Mouse (Mus musculus): ENCODE results near the gene Tmem14a. TPM values are rescaled to one million over a fixed set of nuclear protein-coding genes. Genes with fewer than 3 reads are reported as not detected.
"Not testable (repeated sequence)": the region's sequence is repeated elsewhere in the genome, so short reads cannot be mapped to it uniquely, and the experiment has no call there.

Tmem14a gene
- polyA plus RNA-seq, 1 experiment = 69.6 TPM

GRCm38 (mm10) chr1:21252566-21253302 is 34.4 kb downstream of the Tmem14a start:
- TF ChIP-seq CTCF (IDR thresholded peaks at IDR 0.05; ENCODE audit: extremely low read depth, insufficient read depth, low read length) (no peak), POLR2A (IDR thresholded peaks at IDR 0.05; ENCODE audit: extremely low read depth, insufficient read depth, low read length) (no peak)
- no peaks in the 10 kb centered on the region for H3K4me1 ChIP-seq (ENCODE audit: control insufficient read depth, insufficient read depth, low read length)
- H3K4me3 ChIP-seq (ENCODE audit: insufficient read depth, low read length) = no peak overlapping the region
- no peak overlapping the region for H3K27ac ChIP-seq (ENCODE audit: insufficient read depth, low read length)

GRCm38 (mm10) chr1:21253303-21253650 is 34.9 kb downstream of the Tmem14a start:
- TF ChIP-seq POLR2A (IDR thresholded peaks at IDR 0.05; ENCODE audit: extremely low read depth, insufficient read depth, low read length) (no peak), CTCF (IDR thresholded peaks at IDR 0.05; ENCODE audit: extremely low read depth, insufficient read depth, low read length) (no peak)
- H3K4me3 ChIP-seq (ENCODE audit: insufficient read depth, low read length) = no peak overlapping the region
- H3K4me1 ChIP-seq (ENCODE audit: control insufficient read depth, insufficient read depth, low read length) = no peaks in the 10 kb centered on the region
- no peak overlapping the region for H3K27ac ChIP-seq (ENCODE audit: insufficient read depth, low read length)

GRCm38 (mm10) chr1:21253856-21254255 is 35.5 kb downstream of the Tmem14a start:
- H3K4me1 ChIP-seq (ENCODE audit: control insufficient read depth, insufficient read depth, low read length) = no peaks in the 10 kb centered on the region
- no peak overlapping the region for H3K4me3 ChIP-seq (ENCODE audit: insufficient read depth, low read length)
- TF ChIP-seq CTCF (IDR thresholded peaks at IDR 0.05; ENCODE audit: extremely low read depth, insufficient read depth, low read length) (no peak), POLR2A (IDR thresholded peaks at IDR 0.05; ENCODE audit: extremely low read depth, insufficient read depth, low read length) (no peak)
- H3K27ac ChIP-seq (ENCODE audit: insufficient read depth, low read length) = no peak overlapping the region

GRCm38 (mm10) chr1:21255625-21256345 is 37.4 kb downstream of the Tmem14a start:
- Histone ChIP-seq H3K4me3 (ENCODE audit: insufficient read depth, low read length) (no peak overlapping the region), H3K27ac (ENCODE audit: insufficient read depth, low read length) (no peak overlapping the region), H3K4me1 (ENCODE audit: control insufficient read depth, insufficient read depth, low read length) (no peaks in the 10 kb centered on the region)
- TF ChIP-seq POLR2A (IDR thresholded peaks at IDR 0.05; ENCODE audit: extremely low read depth, insufficient read depth, low read length) (no peak), CTCF (IDR thresholded peaks at IDR 0.05; ENCODE audit: extremely low read depth, insufficient read depth, low read length) (no peak)

- Histone ChIP-seq H3K27ac (ENCODE audit: insufficient read depth, low read length) (no peak overlapping the region), H3K4me3 (ENCODE audit: insufficient read depth, low read length) (no peak overlapping the region), H3K4me1 (ENCODE audit: control insufficient read depth, insufficient read depth, low read length) (no peaks in the 10 kb centered on the region)
- no peak for TF ChIP-seq CTCF (IDR thresholded peaks at IDR 0.05; ENCODE audit: extremely low read depth, insufficient read depth, low read length)
Observed at GRCm38 (mm10) chr1:21256391-21256790, 38.0 kb downstream of the Tmem14a start.

GRCm38 (mm10) chr1:21256871-21257270 is 38.5 kb downstream of the Tmem14a start:
- Histone ChIP-seq H3K27ac (ENCODE audit: insufficient read depth, low read length) (no peak overlapping the region), H3K4me1 (ENCODE audit: control insufficient read depth, insufficient read depth, low read length) (no peaks in the 10 kb centered on the region), H3K4me3 (ENCODE audit: insufficient read depth, low read length) (no peak overlapping the region)
- no peak for TF ChIP-seq CTCF (IDR thresholded peaks at IDR 0.05; ENCODE audit: extremely low read depth, insufficient read depth, low read length)
- TF ChIP-seq POLR2A (IDR thresholded peaks at IDR 0.05; ENCODE audit: extremely low read depth, insufficient read depth, low read length) = no peak

GRCm38 (mm10) chr1:21259981-21260380 is 41.6 kb downstream of the Tmem14a start:
- H3K4me1 ChIP-seq (ENCODE audit: control insufficient read depth, insufficient read depth, low read length); H3K27ac ChIP-seq (ENCODE audit: insufficient read depth, low read length); H3K4me3 ChIP-seq (ENCODE audit: insufficient read depth, low read length): not testable (repeated sequence)

GRCm38 (mm10) chr1:21262401-21262800 is 44.0 kb downstream of the Tmem14a start:
- H3K4me1 ChIP-seq (ENCODE audit: control insufficient read depth, insufficient read depth, low read length) = no peaks in the 10 kb centered on the region
- H3K27ac ChIP-seq (ENCODE audit: insufficient read depth, low read length) = no peak overlapping the region
- TF ChIP-seq CTCF (IDR thresholded peaks at IDR 0.05; ENCODE audit: extremely low read depth, insufficient read depth, low read length) = no peak
- no peak overlapping the region for H3K4me3 ChIP-seq (ENCODE audit: insufficient read depth, low read length)

- H3K27ac ChIP-seq (ENCODE audit: insufficient read depth, low read length) = no peak overlapping the region
- no peak overlapping the region for H3K4me3 ChIP-seq (ENCODE audit: insufficient read depth, low read length)
- no peaks in the 10 kb centered on the region for H3K4me1 ChIP-seq (ENCODE audit: control insufficient read depth, insufficient read depth, low read length)
- TF ChIP-seq CTCF (IDR thresholded peaks at IDR 0.05; ENCODE audit: extremely low read depth, insufficient read depth, low read length) = no peak
- no peak for TF ChIP-seq POLR2A (IDR thresholded peaks at IDR 0.05; ENCODE audit: extremely low read depth, insufficient read depth, low read length)
Observed at GRCm38 (mm10) chr1:21263986-21264385, 45.6 kb downstream of the Tmem14a start.

GRCm38 (mm10) chr1:21264747-21265146 is 46.4 kb downstream of the Tmem14a start:
- no peak overlapping the region for H3K27ac ChIP-seq (ENCODE audit: insufficient read depth, low read length)
- H3K4me1 ChIP-seq (ENCODE audit: control insufficient read depth, insufficient read depth, low read length) = no peaks in the 10 kb centered on the region
- TF ChIP-seq CTCF (IDR thresholded peaks at IDR 0.05; ENCODE audit: extremely low read depth, insufficient read depth, low read length) = no peak
- no peak for TF ChIP-seq POLR2A (IDR thresholded peaks at IDR 0.05; ENCODE audit: extremely low read depth, insufficient read depth, low read length)
- H3K4me3 ChIP-seq (ENCODE audit: insufficient read depth, low read length) = no peak overlapping the region

Measured in cortical plate, adult 2 months (tissue).